Mouse (Mus musculus) heart, embryonic 16.5 days (tissue): ENCODE measurements around the gene Mypop. TPM values are rescaled to one million over a fixed set of nuclear protein-coding genes. Genes with fewer than 3 reads are reported as not detected.
A peak's percentile ranks its signal among the peaks of the same experiment; 100 is the strongest.

Source experiments
- ATAC-seq: fragments of 200-750 bp; cut with Nextera tagmentation; replicated peaks from 2 replicates; pipeline ENCODE4 v1.8.0; 2017; ENCODE audit warnings: moderate number of reproducible peaks; ENCODE audit not compliant: insufficient read depth, low FRiP score; ENCODE audit errors: extremely low read depth
- H3K27ac ChIP-seq: fragments of 300-500 bp; sonication (generic); 2 replicates; pipeline ENCODE4 v1.5.1; 2014; ENCODE audit warnings: mild to moderate bottlenecking, low read length, control low read depth, moderate library complexity
- H3K27me3 ChIP-seq: fragments of 300-500 bp; sonication (generic); 2 replicates; pipeline ENCODE4 v1.6.1; 2014; ENCODE audit warnings: low read length, mixed read lengths; ENCODE audit not compliant: control insufficient read depth, insufficient read depth
- H3K36me3 ChIP-seq: fragments of 300-500 bp; sonication (generic); 2 replicates; pipeline ENCODE4 v1.6.1; 2014; ENCODE audit not compliant: control insufficient read depth, insufficient read depth
- H3K4me1 ChIP-seq: fragments of 300-500 bp; sonication (generic); 2 replicates; pipeline ENCODE4 v1.6.1; 2014; ENCODE audit warnings: low read length, mixed read lengths; ENCODE audit not compliant: control insufficient read depth, insufficient read depth
- H3K4me2 ChIP-seq: fragments of 300-500 bp; sonication (generic); 2 replicates; pipeline ENCODE4 v1.6.1; 2014; ENCODE audit warnings: low read depth, mild to moderate bottlenecking, control low read depth, low read length
- H3K4me3 ChIP-seq: fragments of 300-500 bp; sonication (generic); 2 replicates; pipeline ENCODE4 v1.5.1; 2014; ENCODE audit warnings: mild to moderate bottlenecking, control low read depth, low read length
- H3K9ac ChIP-seq: fragments of 300-500 bp; sonication (generic); 2 replicates; pipeline ENCODE4 v1.6.1; 2014; ENCODE audit warnings: low read length, control low read depth
- H3K9me3 ChIP-seq: fragments of 300-500 bp; sonication (generic); replicated peaks from 2 replicates; pipeline ENCODE4 v1.6.1; 2016; ENCODE audit warnings: low read length; ENCODE audit not compliant: control insufficient read depth
- WGBS: fragments of 180-500 bp; shearing (Covaris S2); extraction: QIAGEN DNeasy Blood & Tissue Kit; methylation state at CpG from one replicate; pipeline ENCODE4 v1.1.7; 2014; 5-methylcytosine and 5-hydroxymethylcytosine counted together
- polyA plus RNA-seq: library from polyadenylated mRNA; unstranded; fragments of >200 nt; fragmentation: Nextera tagmentation; extraction: Ambion mirVana; gene quantifications from 2 replicates; pipeline ENCODE4 v1.2.1, GENCODE M21; 2015

Gene Mypop
- polyA plus RNA-seq, 1 experiment from 2014 or later: 1.8 TPM

- H3K4me1 ChIP-seq: peaks cover 37% of the 10 kb centered on the region
- no peak overlapping the region for H3K9ac ChIP-seq
- H3K9me3 ChIP-seq: no peaks in the 10 kb centered on the region
- 7% methylated on average over 12 of the region's 12 CpGs for WGBS
- H3K27ac ChIP-seq: no peak overlapping the region
- no peaks in the 10 kb centered on the region for H3K27me3 ChIP-seq
- ATAC-seq: no peak
- peaks cover 19% of the 10 kb centered on the region for H3K36me3 ChIP-seq
- H3K4me2 ChIP-seq: peak overlapping the region; percentile 26; the same call in 1 of the 2 replicates
- no peak overlapping the region for H3K4me3 ChIP-seq
Measured at GRCm38 (mm10) chr7:19006476-19006875, 15.4 kb downstream of the Mypop start.

GRCm38 (mm10) chr7:19007026-19007977 lies 16.3 kb downstream of the Mypop start:
- Histone ChIP-seq H3K36me3 (peaks cover 19% of the 10 kb centered on the region), H3K9ac (no peak overlapping the region; the same call in 1 of the 2 replicates), H3K27me3 (no peaks in the 10 kb centered on the region), H3K27ac (no peak overlapping the region), H3K9me3 (no peaks in the 10 kb centered on the region), H3K4me2 (no peak overlapping the region), H3K4me3 (no peak overlapping the region), H3K4me1 (peaks cover 38% of the 10 kb centered on the region)
- 75% methylated on average over 13 of the region's 13 CpGs for WGBS
- no peak for ATAC-seq

GRCm38 (mm10) chr7:19010581-19010980 lies 19.5 kb downstream of the Mypop start:
- Histone ChIP-seq H3K4me2 (no peak overlapping the region), H3K27me3 (no peaks in the 10 kb centered on the region), H3K9me3 (no peaks in the 10 kb centered on the region), H3K9ac (no peak overlapping the region), H3K27ac (no peak overlapping the region), H3K4me3 (no peak overlapping the region), H3K4me1 (peaks cover 30% of the 10 kb centered on the region), H3K36me3 (peaks cover 12% of the 10 kb centered on the region)
- no peak for ATAC-seq
- 83% methylated on average over 7 of the region's 7 CpGs for WGBS

GRCm38 (mm10) chr7:19012025-19012621 lies 21.1 kb downstream of the Mypop start:
- peak; percentile 56 for ATAC-seq
- Histone ChIP-seq H3K9ac (peak overlapping the region; percentile 85), H3K4me1 (peaks cover 15% of the 10 kb centered on the region), H3K4me3 (peak overlapping the region; percentile 57), H3K27ac (peak overlapping the region; percentile 73), H3K27me3 (no peaks in the 10 kb centered on the region), H3K9me3 (no peaks in the 10 kb centered on the region), H3K36me3 (peaks cover 2% of the 10 kb centered on the region; the same call in 1 of the 2 replicates), H3K4me2 (peak overlapping the region; percentile 93)
- 2% methylated on average over 28 of the region's 31 CpGs for whole genome bisulfite sequencing

- no peak for ATAC-seq
- Histone ChIP-seq H3K9ac (no peak overlapping the region), H3K9me3 (no peaks in the 10 kb centered on the region), H3K4me1 (peaks cover 15% of the 10 kb centered on the region; the same call in 1 of the 2 replicates), H3K4me2 (no peak overlapping the region), H3K36me3 (no peaks in the 10 kb centered on the region), H3K27me3 (no peaks in the 10 kb centered on the region), H3K4me3 (no peak overlapping the region), H3K27ac (no peak overlapping the region)
- WGBS: 40% methylated on average over 2 of the region's 2 CpGs
Measured at GRCm38 (mm10) chr7:19012882-19013281, 21.8 kb downstream of the Mypop start.

- Histone ChIP-seq H3K9me3 (no peaks in the 10 kb centered on the region), H3K9ac (no peak overlapping the region), H3K27me3 (peaks cover 2% of the 10 kb centered on the region; the same call in 1 of the 2 replicates), H3K27ac (no peak overlapping the region), H3K4me1 (peaks cover 15% of the 10 kb centered on the region; the same call in 1 of the 2 replicates), H3K4me2 (no peak overlapping the region), H3K36me3 (no peaks in the 10 kb centered on the region), H3K4me3 (no peak overlapping the region)
- no peak for ATAC-seq
- WGBS: 57% methylated on average over 15 of the region's 15 CpGs
Measured at GRCm38 (mm10) chr7:19014452-19014851, 23.4 kb downstream of the Mypop start.

GRCm38 (mm10) chr7:19016042-19016441 lies 25.0 kb downstream of the Mypop start:
- Histone ChIP-seq H3K36me3 (no peaks in the 10 kb centered on the region), H3K9ac (no peak overlapping the region), H3K4me3 (no peak overlapping the region), H3K27ac (no peak overlapping the region), H3K27me3 (peaks cover 5% of the 10 kb centered on the region), H3K4me1 (peaks cover 15% of the 10 kb centered on the region; the same call in 1 of the 2 replicates), H3K9me3 (no peaks in the 10 kb centered on the region), H3K4me2 (no peak overlapping the region)
- WGBS: 87% methylated on average over 4 of the region's 4 CpGs
- no peak for ATAC-seq

- H3K27me3 ChIP-seq: peaks cover 16% of the 10 kb centered on the region
- WGBS: 80% methylated on average over 7 of the region's 7 CpGs
- H3K4me2 ChIP-seq: no peak overlapping the region
- H3K36me3 ChIP-seq: no peaks in the 10 kb centered on the region
- H3K4me1 ChIP-seq: peaks cover 3% of the 10 kb centered on the region; the same call in 1 of the 2 replicates
- no peaks in the 10 kb centered on the region for H3K9me3 ChIP-seq
- H3K9ac ChIP-seq: no peak overlapping the region
- H3K27ac ChIP-seq: no peak overlapping the region
- ATAC-seq: no peak
- H3K4me3 ChIP-seq: no peak overlapping the region
Measured at GRCm38 (mm10) chr7:19017909-19018308, 26.9 kb downstream of the Mypop start.

- Histone ChIP-seq H3K9ac (no peak overlapping the region), H3K4me3 (no peak overlapping the region), H3K27ac (no peak overlapping the region), H3K9me3 (no peaks in the 10 kb centered on the region), H3K4me1 (peaks cover 17% of the 10 kb centered on the region), H3K27me3 (peaks cover 26% of the 10 kb centered on the region), H3K4me2 (no peak overlapping the region), H3K36me3 (no peaks in the 10 kb centered on the region)
- no peak for ATAC-seq
- 12% methylated on average over 8 of the region's 8 CpGs for WGBS
Measured at GRCm38 (mm10) chr7:19021048-19021447, 30.0 kb downstream of the Mypop start.
